Mouse (Mus musculus) c-Kit-positive CD71-positive TER-119-positive erythroid progenitor cells, embryonic 14.5 days (primary cell): ENCODE measurements around the gene Fitm1.

ENCODE experiments used
- DNase-seq: peaks from one replicate; pipeline ENCODE4 v3.0.0-alpha.2; 2013; ENCODE audit warnings: low spot score

Gene Fitm1

DNA sequence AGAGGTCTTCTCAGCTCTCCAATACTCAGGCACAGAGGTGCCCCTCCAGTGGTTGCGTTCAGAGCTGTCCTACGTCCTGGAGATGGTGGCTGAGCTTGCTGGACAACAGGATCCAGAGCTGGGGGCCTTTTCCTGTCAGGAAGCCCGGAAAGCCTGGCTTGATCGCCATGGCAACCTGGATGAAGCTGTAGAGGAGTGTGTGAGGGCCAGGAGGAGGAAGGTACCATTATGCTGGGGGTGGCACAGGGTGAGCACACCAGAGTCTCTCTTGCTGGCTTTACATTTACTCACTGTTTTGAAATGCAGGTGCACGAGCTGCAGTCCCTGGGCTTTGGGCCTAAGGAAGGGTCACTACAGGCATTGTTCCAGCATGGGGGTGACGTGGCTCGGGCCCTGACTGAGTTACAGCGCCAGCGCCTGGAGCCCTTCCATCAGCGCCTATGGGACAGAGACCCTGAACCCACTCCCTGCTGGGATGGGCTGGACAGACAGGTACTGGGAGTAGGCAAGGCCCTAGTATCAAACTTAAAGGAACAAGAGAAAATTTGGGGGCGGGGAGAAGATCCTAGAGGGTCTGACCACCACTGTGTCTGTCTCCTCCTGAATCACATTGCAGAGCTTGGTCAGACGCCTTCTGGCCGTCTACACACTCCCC lies 20.7 kb downstream of the Fitm1 start:
- no peak for DNase-seq

DNA sequence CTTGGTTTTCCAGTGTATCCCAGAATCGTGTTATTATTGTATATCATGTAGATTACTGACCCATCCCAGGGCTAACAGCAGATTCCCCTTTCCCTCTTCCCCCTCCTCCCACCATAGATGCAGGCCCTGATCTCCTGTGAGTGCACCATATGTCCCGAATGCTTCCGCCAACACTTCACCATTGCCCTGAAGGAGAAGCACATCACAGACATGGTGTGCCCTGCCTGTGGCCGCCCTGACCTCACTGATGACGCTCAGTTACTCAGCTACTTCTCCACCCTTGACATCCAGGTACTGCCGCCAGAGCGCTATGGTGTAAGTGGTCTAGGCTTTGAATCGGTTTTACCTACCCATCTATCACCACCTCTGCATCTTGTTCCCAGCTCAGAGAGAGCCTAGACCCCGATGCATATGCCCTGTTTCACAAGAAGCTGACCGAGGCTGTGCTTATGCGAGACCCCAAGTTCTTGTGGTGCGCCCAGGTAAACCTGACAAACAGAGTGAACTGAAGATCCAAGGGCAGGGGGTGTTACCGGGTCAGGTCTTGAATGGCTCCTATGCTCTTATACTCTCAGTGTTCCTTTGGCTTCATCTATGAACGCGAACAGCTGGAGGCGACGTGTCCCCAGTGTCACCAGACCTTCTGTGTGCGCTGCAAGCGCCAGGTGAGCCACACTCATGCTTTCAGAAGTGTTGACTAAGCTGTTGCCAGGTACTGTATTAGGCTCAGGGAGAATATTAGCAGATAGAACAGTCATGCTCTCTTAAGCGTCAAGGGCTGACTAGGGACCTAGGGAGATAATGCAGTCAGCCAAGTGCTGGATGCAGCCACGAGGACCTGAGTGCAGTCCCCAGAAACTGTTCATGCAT lies 23.3 kb downstream of the Fitm1 start:
- DNase-seq: no peak

- no peak for DNase-seq
Measured at GRCm38 (mm10) chr14:55603271-55603632, 27.8 kb downstream of the Fitm1 start, which contains the start of gene Irf9. Irf9 (plus strand) TSS chr14:55603571.

DNA sequence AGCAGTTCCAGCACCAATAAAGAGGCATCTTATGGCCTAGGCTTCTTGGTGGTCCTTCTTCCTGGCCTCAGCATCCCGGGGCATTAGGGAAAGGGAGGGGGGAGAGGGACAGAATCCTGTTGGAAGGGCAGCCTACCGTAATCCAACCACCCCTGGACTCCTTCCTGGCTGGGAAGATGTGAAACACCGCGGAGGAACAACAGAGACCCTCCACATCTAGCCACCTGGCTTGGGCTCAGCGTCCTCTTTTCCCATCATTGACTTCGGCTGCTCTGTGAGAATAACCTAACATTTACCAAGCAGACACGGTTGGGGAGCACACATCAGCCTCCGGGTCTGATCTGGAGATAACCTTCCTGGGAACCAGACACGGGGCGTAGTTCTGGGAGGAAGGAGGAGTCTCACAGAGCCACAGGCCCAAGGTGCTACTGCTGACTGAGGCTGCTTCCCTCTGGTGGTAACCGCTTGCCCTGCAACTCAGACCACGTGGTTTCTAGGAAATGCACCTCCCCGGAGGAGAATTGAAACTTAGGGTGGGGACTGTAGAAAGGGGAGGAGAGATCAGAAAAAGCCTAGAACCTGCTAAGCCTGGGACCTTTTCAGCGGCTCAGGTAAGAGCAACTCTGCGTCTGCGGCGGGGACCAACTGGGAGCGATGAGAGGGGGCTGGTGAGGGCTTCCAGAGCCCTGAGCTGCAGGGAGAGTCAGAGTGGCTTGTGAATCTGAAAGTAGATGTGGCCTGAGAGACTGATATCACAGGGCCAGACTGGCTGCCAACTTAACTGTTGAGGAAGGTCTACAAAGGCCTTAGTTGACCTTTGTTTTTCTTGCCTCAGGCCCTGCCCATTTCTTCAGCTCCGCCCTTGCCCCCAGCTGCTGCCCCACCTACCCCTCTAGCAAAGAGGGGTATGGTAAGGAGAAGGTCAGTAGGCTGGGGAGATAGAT lies 28.5 kb downstream of the Fitm1 start:
- peak; percentile 97 for DNase-seq

DNA sequence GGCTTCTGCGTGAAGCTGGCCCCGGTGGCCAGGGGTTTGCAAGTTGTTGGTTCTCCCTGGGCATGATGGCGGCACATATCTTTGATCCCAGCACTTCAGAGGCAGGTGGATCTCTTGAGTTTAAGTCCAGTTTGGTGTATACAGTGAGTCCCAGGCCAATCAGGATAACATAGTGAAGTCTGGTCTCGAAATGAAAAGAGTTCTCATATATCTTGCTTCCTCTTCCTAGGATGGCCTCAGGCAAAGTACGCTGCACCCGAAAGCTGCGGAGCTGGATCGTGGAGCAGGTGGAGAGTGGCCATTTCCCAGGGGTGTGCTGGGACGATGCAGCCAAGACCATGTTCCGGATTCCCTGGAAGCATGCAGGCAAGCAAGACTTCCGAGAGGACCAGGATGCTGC lies 29.4 kb downstream of the Fitm1 start:
- DNase-seq: no peak

DNA sequence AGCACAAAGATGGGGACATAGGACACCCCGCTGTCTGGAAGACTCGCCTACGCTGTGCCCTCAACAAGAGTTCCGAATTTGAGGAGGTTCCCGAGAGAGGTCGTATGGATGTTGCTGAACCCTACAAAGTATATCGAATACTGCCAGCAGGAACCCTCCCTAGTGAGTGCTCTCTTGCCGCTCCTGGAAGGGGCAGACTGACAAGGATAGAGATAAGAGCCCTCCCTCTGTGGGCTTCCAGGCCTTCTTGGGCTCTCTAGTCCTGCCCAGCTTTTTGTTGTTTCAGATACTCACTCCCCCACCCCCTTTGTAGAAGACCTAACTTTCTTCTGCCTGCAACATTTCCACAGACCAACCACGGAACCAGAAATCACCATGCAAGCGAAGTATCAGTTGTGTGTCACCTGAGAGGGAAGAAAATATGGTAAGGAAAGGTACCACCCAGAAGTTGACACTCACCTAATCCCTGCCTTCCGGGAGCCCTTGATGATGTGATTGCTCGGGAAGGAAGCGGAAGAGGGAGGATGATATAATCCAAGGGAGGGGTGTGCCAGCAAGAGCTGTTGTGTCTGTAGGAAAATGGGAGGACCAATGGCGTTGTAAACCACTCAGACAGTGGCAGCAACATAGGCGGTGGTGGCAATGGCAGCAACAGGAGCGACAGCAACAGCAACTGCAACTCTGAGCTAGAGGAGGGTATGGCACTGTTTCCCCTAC lies 30.5 kb downstream of the Fitm1 start:
- DNase-seq: no peak

GRCm38 (mm10) chr14:55608339-55608738 lies 32.9 kb downstream of the Fitm1 start:
- no peak for DNase-seq

- no peak for DNase-seq
Measured at GRCm38 (mm10) chr14:55613346-55613745, 37.9 kb downstream of the Fitm1 start.

GRCm38 (mm10) chr14:55614565-55615178 lies 39.3 kb downstream of the Fitm1 start:
- peak; percentile 80 for DNase-seq

DNA sequence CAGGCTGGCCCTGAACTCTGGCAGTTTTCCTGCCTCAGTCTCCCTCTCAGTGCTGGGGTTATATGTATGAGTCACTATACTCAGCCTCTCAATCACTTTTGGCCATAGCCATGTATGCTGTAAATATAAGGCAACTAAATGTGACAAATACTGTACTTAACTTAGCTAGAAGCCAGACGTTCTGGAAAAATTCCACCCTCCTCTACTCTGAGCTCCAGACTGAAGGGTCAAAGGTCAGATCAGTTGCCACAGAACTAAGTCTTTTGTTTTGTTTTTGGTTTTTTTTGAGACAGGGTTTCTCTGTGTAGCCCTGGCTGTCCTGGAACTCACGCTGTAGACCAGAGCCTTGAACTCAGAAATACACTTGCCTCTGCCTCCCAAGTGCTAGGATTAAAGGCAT lies 40.5 kb downstream of the Fitm1 start:
- DNase-seq: no peak

- no peak for DNase-seq
Measured at GRCm38 (mm10) chr14:55616844-55617243, 41.4 kb downstream of the Fitm1 start.

GRCm38 (mm10) chr14:55617822-55618221 lies 42.4 kb downstream of the Fitm1 start, which contains the start of gene Rec8:
Rec8 (plus strand) TSS chr14:55618037.
- no peak for DNase-seq

DNA sequence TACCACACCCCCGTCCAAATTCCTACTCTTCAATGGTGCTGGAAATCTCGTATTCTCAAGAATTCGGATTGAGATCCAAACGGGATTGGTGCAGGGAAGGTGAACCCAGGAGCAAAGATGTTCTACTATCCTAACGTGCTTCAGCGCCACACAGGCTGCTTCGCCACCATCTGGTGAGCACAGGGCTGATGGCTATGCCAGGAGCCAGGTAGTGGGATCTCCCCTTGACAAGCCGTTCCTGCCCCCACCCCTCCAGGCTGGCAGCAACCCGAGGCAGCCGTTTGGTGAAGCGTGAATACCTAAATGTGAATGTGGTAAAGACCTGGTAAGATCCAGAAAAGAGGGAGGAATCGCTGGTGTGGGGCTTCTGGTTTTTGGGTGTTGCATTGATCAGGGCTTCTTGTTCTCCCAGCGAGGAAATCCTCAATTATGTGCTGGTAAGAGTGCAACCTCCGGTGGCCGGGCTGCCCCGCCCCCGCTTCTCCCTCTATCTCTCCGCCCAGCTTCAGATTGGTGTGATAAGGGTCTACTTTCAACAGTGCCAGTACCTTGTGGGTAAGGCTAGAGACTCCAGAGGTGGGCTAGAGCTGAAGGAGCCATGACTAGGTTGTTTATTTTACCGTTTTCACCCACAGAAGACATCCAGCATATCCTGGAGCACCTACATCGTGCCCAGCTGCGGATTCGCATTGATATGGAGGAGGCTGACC lies 43.2 kb downstream of the Fitm1 start:
- DNase-seq: peak; percentile 67
